Mouse (Mus musculus) spleen, adult 2 months (tissue): ENCODE results near the gene Hormad2.

Experiments
- CTCF ChIP-seq: fragments of 200-500 bp; IDR thresholded peaks from 2 replicates; pipeline ENCODE4 v1.5.1; 2011; ENCODE audit warnings: mild to moderate bottlenecking, inconsistent platforms; ENCODE audit not compliant: insufficient read depth, insufficient read length, insufficient replicate concordance; ENCODE audit errors: extremely low read depth
- POLR2A ChIP-seq: fragments of 200-500 bp; IDR thresholded peaks from 2 replicates; pipeline ENCODE4 v1.6.1; 2011; ENCODE audit warnings: low read depth, low read length, inconsistent platforms

DNA sequence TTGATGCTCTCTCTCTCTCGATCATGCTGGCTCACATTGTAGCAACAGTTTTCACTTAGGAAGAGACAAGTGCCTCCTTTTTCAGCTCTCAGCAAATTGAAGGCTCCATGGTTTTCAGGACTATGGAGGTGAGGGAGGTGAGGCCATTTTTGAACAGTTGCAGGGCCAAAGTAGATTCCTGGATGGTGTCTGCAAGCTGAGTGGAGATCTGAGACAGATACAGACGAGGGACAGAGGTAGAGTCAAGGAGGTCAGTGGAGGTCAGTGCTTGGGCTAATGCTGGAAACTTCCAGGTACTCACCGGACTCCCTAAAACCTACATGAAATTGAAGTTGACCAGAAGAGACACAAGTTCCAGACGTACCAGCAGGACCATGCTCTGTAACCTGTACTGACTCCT, 128.7 kb downstream of the Hormad2 start:
- no peak for TF ChIP-seq POLR2A
- TF ChIP-seq CTCF, result no peak
